Mouse (Mus musculus): ENCODE results near the gene Scd1. TPM values are rescaled to one million over a fixed set of nuclear protein-coding genes. Genes with fewer than 3 reads are reported as not detected.

The Scd1 gene
- 52.4 TPM for total RNA-seq (2023)

DNA sequence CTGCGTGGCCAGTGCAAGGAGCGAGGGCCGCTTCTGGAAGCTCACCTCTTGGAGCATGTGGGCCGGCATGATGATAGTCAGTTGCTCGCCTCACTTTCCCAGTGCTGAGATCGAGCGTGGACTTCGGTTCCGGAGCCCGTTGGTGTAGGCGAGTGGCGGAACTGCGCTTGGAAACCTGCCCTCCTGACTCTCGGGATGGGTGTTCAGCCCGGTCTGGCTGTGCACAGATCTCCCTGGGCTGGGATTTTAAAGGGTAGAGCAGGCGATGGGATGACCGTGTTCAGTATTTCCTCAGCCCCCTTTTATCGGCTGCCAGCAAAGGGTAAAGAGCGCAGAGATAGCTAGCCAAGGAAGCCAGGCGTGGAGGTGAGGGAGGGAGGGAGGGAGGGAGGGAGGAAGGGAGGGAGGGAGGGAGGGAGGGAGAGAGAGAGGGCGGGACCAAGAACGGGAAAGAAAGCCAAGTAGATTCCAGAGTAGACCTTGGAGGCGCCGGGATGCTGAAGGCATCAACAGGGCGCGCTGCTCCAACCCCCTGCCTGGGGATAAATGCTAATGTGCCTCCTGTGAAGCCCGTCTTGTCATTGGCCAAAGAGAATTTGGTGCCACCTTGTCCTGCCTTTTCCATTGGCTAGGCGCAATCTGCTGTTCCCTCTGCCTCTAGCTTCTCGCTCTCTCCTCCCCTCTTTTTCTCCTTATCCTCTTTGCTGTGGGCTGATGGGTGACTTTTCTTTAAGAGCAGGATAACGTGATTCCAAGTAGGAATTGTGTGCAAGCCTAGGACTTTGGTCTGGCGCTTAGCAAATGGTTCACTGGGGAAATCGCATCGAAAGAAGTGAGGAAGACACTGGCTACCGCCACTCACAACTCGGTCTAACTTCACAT, at the start of gene Scd1:
Gene Scd1 (minus strand): TSS at position 539 of the 882 bp plus-strand sequence.

Other genes with a start within 250 kb of the Scd1 start
- not detected for gene Pkd2l1, start 215.4 kb downstream of the Scd1 start, total RNA-seq (2023)
- gene Scd3, start 204.6 kb downstream of the Scd1 start, total RNA-seq (2023) = not detected
- 16.4 TPM for gene Scd2, start 114.2 kb downstream of the Scd1 start, total RNA-seq (2023)
- gene Scd4, start 74.8 kb downstream of the Scd1 start, total RNA-seq (2023) = 1.2 TPM
- not detected for gene Wnt8b, start 85.6 kb upstream of the Scd1 start, total RNA-seq (2023)
- 2.8 TPM for gene Sec31b, start 138.0 kb upstream of the Scd1 start, total RNA-seq (2023)
- gene Gm20538, start 145.0 kb upstream of the Scd1 start, total RNA-seq (2023) = not detected
- gene Ndufb8, start 147.6 kb upstream of the Scd1 start, total RNA-seq (2023) = 98.9 TPM
- gene Hif1an, start 155.0 kb upstream of the Scd1 start, total RNA-seq (2023) = 48.0 TPM

Measured in CD8-positive naive resting alpha-beta T cell, adult 57 days (primary cell).